Mouse (Mus musculus) lung, postnatal 0 days (tissue): Measurements from ENCODE around the gene Gm4871. TPM values are rescaled to one million over a fixed set of nuclear protein-coding genes. Genes with fewer than 3 reads are reported as not detected.
"Not testable (repeated sequence)": the region's sequence is repeated elsewhere in the genome, so short reads cannot be mapped to it uniquely, and the experiment has no call there.

ENCODE experiments used
- ATAC-seq: fragments of 200-750 bp; cut with Nextera tagmentation; 2 replicates; pipeline ENCODE4 v1.8.0; 2017; ENCODE audit warnings: moderate library complexity
- DNase-seq: peaks from one replicate; pipeline ENCODE4 v3.0.0-alpha.2; 2016; ENCODE audit warnings: low spot score
- H3K27ac ChIP-seq: fragments of 300-500 bp; sonication (generic); 2 replicates; pipeline ENCODE4 v1.5.1; 2014; ENCODE audit warnings: antibody characterized with exemption, mild to moderate bottlenecking, low read length, mixed read lengths
- H3K27me3 ChIP-seq: fragments of 300-500 bp; sonication (generic); replicated peaks from 2 replicates; pipeline ENCODE4 v1.6.1; 2014; ENCODE audit warnings: low read length, mixed read lengths; ENCODE audit not compliant: insufficient read depth
- H3K36me3 ChIP-seq: fragments of 300-500 bp; sonication (generic); 2 replicates; pipeline ENCODE4 v1.6.1; 2014; ENCODE audit warnings: low read length, mixed read lengths; ENCODE audit not compliant: insufficient read depth
- H3K4me1 ChIP-seq: fragments of 300-500 bp; sonication (generic); 2 replicates; pipeline ENCODE4 v1.6.1; 2014; ENCODE audit warnings: antibody characterized with exemption, low read depth, low read length, mixed read lengths; ENCODE audit not compliant: insufficient read depth
- H3K4me2 ChIP-seq: fragments of 300-500 bp; sonication (generic); replicated peaks from 2 replicates; pipeline ENCODE4 v1.6.1; 2014; ENCODE audit warnings: low read depth, mild to moderate bottlenecking, low read length, moderate library complexity, mixed read lengths
- H3K4me3 ChIP-seq: fragments of 300-500 bp; sonication (generic); 2 replicates; pipeline ENCODE4 v1.5.1; 2014; ENCODE audit warnings: low read depth, low read length
- H3K9ac ChIP-seq: fragments of 300-500 bp; sonication (generic); replicated peaks from 2 replicates; pipeline ENCODE4 v1.6.1; 2014; ENCODE audit warnings: low read depth, mild to moderate bottlenecking
- H3K9me3 ChIP-seq: fragments of 300-500 bp; sonication (generic); 2 replicates; pipeline ENCODE4 v1.6.1; 2016; ENCODE audit warnings: low read length, mixed read lengths
- CTCF ChIP-seq: IDR thresholded peaks from 2 replicates; pipeline ENCODE4 v1.5.1; 2016; ENCODE audit warnings: antibody characterized with exemption, mild to moderate bottlenecking
- EP300 ChIP-seq: IDR thresholded peaks from 2 replicates; pipeline ENCODE4 v1.6.1; 2016; ENCODE audit warnings: antibody characterized with exemption, mild to moderate bottlenecking, control low read depth
- WGBS: fragments of 180-500 bp; shearing (Covaris S2); extraction: QIAGEN DNeasy Blood & Tissue Kit; methylation state at CpG from one replicate; pipeline ENCODE4 v1.1.7; 2014; 5-methylcytosine and 5-hydroxymethylcytosine counted together
- polyA plus RNA-seq: library from polyadenylated mRNA; unstranded; fragments of >200 nt; fragmentation: Nextera tagmentation; extraction: Ambion mirVana; gene quantifications from 2 replicates; pipeline ENCODE4 v1.2.1, GENCODE M21; 2015

Gene Gm4871
- polyA plus RNA-seq = not detected in 2 replicates

DNA sequence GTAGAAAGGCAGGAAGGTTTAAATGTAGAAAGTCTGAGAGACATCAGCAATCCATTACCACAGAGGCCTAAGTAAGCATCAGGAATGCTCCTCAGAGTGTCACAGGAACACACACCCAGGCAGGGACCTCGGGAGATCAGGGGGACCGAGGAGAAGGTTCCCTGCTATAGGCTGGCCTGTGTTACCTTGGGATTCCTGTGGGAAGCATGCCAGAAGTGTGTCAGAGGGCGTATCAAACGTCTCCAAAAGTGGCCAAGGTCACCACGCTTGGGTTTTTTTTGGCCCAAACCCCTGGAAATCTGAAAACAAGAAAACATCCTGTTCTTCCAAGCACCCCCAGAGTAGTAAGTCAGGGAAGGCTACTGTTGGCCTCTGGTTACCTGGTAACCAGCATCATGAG lies at the start of gene Gm4871:
Gm4871 (minus strand) TSS at position 364 of the 400 bp plus-strand sequence.
- H3K4me3 ChIP-seq, H3K4me1 ChIP-seq, H3K9me3 ChIP-seq, H3K36me3 ChIP-seq, H3K27me3 ChIP-seq, H3K27ac ChIP-seq, H3K9ac ChIP-seq, DNase-seq, H3K4me2 ChIP-seq, ATAC-seq: not testable (repeated sequence)
- WGBS = 48% methylated on average over 5 of the region's 5 CpGs

DNA sequence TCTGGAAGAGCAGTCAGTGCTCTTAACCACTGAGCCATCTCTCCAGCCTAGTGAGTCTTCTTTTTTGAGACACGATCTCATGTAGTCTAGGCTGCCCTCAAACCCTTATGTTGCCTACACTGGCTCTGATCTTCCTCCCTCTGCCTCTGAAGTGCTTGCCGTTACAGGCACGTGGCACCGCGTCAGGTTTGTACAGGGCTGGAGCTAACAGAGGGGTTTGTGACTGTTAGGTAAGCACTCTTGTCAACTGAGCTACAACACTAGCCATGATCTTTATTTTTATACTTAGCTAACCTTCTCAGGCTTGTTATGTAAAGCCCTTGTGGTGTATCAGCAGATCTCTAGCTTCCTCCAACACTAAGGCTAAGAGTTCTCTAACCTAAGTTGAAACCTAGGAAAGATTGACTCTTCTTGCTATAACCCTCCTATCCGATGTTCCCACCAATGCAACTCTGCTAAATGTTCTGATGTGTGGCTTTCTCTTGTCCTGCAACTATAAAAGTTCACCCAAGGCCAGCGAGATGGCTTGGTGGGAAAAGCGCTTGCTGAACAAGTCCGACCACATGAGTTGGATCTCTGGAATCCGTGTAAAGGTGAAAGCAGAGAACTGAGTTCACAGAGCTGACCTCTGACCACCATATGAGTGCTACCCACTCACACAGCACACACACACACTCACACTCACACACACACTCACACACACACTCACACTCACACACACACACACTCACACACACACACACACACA lies 49.5 kb upstream of the Gm4871 start:
- H3K36me3 ChIP-seq = no peaks in the 10 kb centered on the region

DNA sequence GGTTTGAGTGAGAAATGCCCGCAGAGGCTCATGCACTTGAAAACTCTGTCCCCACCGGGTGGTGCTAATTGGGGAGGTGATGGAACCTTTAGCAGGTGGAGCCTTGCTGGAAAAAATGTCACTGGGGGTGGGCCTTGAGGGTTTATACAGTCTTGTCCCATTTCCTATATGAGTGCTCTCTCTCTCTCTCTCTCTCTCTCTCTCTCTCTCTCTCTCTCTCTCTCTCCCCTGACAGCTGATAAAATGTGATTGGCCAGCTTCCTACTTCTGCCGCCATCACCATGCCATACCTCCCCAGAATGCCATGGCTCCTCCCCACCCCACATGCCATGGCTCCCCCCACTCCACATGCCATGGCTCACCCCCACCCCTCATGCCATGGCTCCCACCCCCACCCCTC lies 42.5 kb upstream of the Gm4871 start:
- Histone ChIP-seq H3K9ac (no peak overlapping the region), H3K4me3 (no peak overlapping the region), H3K27ac (no peak overlapping the region), H3K36me3 (no peaks in the 10 kb centered on the region), H3K27me3 (no peaks in the 10 kb centered on the region), H3K9me3 (no peaks in the 10 kb centered on the region), H3K4me2 (no peak overlapping the region), H3K4me1 (no peaks in the 10 kb centered on the region)
- DNase-seq = no peak
- no peak for ATAC-seq
- no peak for TF ChIP-seq EP300
- 48% methylated on average over 3 of the region's 3 CpGs for WGBS

More for the DNA sequence above, 49.5 kb upstream of the Gm4871 start:
- H3K4me2 ChIP-seq = no peak overlapping the region
- H3K27me3 ChIP-seq = no peaks in the 10 kb centered on the region
- peak; percentile 62 for DNase-seq
- H3K9ac ChIP-seq = no peak overlapping the region
- TF ChIP-seq EP300 (no peak), CTCF (no peak)
- H3K9me3 ChIP-seq = no peaks in the 10 kb centered on the region
- H3K4me1 ChIP-seq = peaks cover 4% of the 10 kb centered on the region; the same call in 1 of the 2 replicates
- H3K27ac ChIP-seq = peak overlapping the region; percentile 44; the same call in 1 of the 2 replicates
- 58% methylated on average over 10 of the region's 10 CpGs for WGBS
- ATAC-seq = peak; percentile 48
- no peak overlapping the region for H3K4me3 ChIP-seq

DNA sequence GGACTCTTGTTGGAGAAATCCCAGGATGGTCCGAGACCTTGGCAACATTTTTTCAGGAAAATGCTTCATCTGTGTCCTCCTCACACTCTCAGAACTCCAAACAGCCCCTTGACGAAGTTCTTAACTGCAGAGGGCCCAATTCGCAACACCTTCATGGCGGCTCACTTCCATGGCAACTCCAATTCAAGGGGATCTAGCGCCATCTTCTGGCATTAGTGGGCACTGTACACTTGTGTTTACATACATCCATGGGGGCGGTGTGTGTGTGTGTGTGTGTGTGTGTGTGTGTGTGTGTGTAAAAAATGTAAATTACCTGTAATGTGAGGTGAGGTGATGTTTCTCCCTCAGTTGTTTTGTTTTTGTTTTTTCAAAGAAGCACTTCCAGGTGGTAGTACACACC lies 38.8 kb upstream of the Gm4871 start:
- 43% methylated on average over 6 of the region's 6 CpGs for WGBS
- Histone ChIP-seq H3K36me3 (no peaks in the 10 kb centered on the region), H3K4me1 (no peaks in the 10 kb centered on the region), H3K4me2 (no peak overlapping the region), H3K9me3 (no peaks in the 10 kb centered on the region), H3K27ac (no peak overlapping the region), H3K27me3 (no peaks in the 10 kb centered on the region), H3K9ac (no peak overlapping the region), H3K4me3 (no peak overlapping the region)
- no peak for ATAC-seq
- DNase-seq = no peak
- TF ChIP-seq EP300 = no peak
- TF ChIP-seq CTCF = peak; percentile 60

DNA sequence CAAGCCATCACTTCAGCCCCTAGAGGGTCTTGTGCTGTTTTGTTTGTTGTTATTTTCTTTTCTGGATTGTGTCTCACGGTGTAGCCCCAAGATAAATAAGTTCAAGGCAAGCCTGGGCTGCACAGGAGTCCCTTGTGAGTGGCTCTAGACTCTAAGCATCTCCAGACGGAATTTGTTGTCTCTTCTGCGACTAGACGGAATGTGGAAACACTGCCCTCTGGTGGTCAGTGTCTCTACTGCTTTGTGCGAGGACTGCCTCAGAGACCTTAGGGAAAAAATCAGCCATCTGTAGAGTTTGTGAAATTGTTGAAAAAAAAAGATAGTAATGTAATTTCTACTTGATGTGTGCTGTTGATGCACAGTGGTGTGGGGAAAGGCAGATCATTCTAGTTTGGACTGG lies 37.2 kb upstream of the Gm4871 start:
- H3K4me3 ChIP-seq = no peak overlapping the region
- H3K4me2 ChIP-seq = no peak overlapping the region
- H3K9me3 ChIP-seq = no peaks in the 10 kb centered on the region
- peak; percentile 75 for DNase-seq
- no peak overlapping the region for H3K27ac ChIP-seq
- WGBS = 2% methylated on average over 5 of the region's 5 CpGs
- H3K27me3 ChIP-seq = no peaks in the 10 kb centered on the region
- no peaks in the 10 kb centered on the region for H3K36me3 ChIP-seq
- TF ChIP-seq CTCF (peak; percentile 88), EP300 (no peak)
- no peak overlapping the region for H3K9ac ChIP-seq
- peak; percentile 50 for ATAC-seq
- no peaks in the 10 kb centered on the region for H3K4me1 ChIP-seq

GRCm38 (mm10) chr5:145068863-145069262 lies 36.3 kb upstream of the Gm4871 start:
- WGBS = 44% methylated on average over 3 of the region's 3 CpGs
- Histone ChIP-seq H3K36me3 (no peaks in the 10 kb centered on the region), H3K27ac (no peak overlapping the region), H3K4me2 (no peak overlapping the region), H3K4me1 (no peaks in the 10 kb centered on the region), H3K9me3 (no peaks in the 10 kb centered on the region), H3K4me3 (no peak overlapping the region), H3K27me3 (no peaks in the 10 kb centered on the region), H3K9ac (no peak overlapping the region)
- no peak for DNase-seq
- TF ChIP-seq CTCF = no peak
- no peak for TF ChIP-seq EP300
- peak; percentile 38; the same call in 1 of the 2 replicates for ATAC-seq
